Mouse (Mus musculus): ENCODE results near the gene Rab3gap2. TPM values are rescaled to one million over a fixed set of nuclear protein-coding genes. Genes with fewer than 3 reads are reported as not detected.

The Rab3gap2 gene
- polyA plus RNA-seq, 1 experiment from 2014 or later, result 24.0 TPM

DNA sequence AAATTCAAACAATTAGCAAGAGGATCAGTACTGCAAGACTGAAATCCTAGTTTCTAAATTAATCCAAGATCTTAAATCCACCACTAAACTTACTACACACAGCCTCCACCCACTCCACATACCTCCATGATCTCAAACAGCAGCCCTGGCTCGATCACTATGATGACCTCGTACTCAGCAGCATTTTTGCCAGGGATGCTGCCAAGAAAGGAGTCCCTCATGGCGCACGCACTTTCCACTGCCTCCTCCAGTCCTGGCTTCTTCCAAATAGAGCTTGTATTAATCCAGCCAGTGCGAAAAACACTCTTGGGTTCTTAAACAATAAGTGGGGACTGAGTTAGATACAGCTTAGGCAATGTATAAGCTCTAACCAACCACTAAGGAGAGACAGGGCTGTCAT lies 85.3 kb downstream of the Rab3gap2 start:
- H3K27ac ChIP-seq, result no peak overlapping the region
- no peaks in the 10 kb centered on the region; the same call in 1 of the 2 replicates for H3K4me1 ChIP-seq
- H3K36me3 ChIP-seq (replicated peaks), result peaks cover 65% of the 10 kb centered on the region
- no peaks in the 10 kb centered on the region for H3K9me3 ChIP-seq
- H3K9ac ChIP-seq, result no peak overlapping the region
- H3K4me2 ChIP-seq, result no peak overlapping the region
- WGBS, result 92% methylated on average over 5 of the region's 5 CpGs
- H3K27me3 ChIP-seq, result no peaks in the 10 kb centered on the region
- H3K4me3 ChIP-seq (replicated peaks), result no peak overlapping the region
- no peak for ATAC-seq (ENCODE audit: low FRiP score)

DNA sequence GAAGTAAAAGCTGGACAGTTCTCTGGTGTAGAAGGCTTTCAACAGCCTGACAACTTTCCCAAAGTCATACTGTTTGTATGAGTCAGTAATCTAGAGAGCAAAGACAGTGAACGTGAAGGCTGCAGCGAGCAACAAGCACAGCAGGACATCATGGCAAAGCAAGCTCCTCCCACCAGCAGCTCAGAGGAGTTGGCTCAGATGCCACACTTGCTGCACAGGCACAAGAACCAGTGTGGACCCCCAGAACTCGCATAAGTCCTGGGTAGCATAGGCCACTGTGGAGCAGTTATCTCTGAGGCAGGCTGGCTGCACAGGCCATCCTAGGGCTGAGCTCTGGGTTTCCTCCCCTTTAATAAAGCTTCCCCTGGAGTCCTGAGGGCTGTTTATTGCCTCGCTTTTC lies 87.4 kb downstream of the Rab3gap2 start:
- 75% methylated on average over 4 of the region's 4 CpGs for WGBS
- H3K36me3 ChIP-seq (replicated peaks), result peaks cover 66% of the 10 kb centered on the region
- H3K27me3 ChIP-seq, result no peaks in the 10 kb centered on the region
- no peak overlapping the region for H3K27ac ChIP-seq
- H3K9me3 ChIP-seq, result no peaks in the 10 kb centered on the region
- H3K9ac ChIP-seq, result no peak overlapping the region
- H3K4me2 ChIP-seq, result no peak overlapping the region
- ATAC-seq (ENCODE audit: low FRiP score), result no peak
- H3K4me1 ChIP-seq, result no peaks in the 10 kb centered on the region
- H3K4me3 ChIP-seq (replicated peaks), result no peak overlapping the region

DNA sequence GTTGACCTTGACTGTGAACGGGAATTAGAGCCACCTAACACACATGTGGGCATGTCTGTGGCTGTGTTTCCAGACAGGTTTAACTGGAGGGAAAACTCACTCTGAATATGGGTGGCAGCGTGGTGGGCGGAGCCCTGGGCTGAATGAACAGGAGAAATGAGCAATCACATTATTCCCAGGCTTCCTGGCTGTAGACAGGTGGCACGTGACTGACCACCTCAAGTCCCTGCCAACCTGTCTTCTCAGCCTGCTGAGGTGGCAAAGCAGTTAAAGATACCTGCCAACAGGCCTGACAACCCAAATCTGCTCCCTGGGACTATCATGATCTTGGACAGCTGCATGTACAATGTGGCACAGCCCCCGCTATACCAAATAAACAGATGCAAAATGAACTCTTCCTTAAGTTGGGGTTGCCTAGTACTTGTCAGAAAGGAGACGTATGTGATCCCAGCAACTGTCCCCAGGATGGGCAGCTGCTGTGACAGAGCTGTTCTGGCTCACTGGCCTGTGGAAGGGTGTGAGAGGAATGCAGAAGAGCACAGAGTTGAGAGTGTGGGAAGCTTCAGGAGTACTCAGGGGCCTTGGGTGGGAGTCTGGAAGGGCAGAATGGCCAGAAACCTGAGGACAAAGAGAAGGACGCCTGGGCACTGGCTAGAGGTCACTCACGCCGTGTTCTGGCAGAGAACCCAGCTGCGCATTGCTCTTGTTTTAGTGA lies 88.9 kb downstream of the Rab3gap2 start:
- Histone ChIP-seq H3K27me3 (no peaks in the 10 kb centered on the region), H3K36me3 (replicated peaks) (peaks cover 67% of the 10 kb centered on the region), H3K9me3 (no peaks in the 10 kb centered on the region), H3K4me1 (no peaks in the 10 kb centered on the region), H3K9ac (no peak overlapping the region), H3K4me3 (replicated peaks) (no peak overlapping the region), H3K27ac (no peak overlapping the region), H3K4me2 (no peak overlapping the region)
- 94% methylated on average over 10 of the region's 10 CpGs for WGBS
- no peak for ATAC-seq (ENCODE audit: low FRiP score)

DNA sequence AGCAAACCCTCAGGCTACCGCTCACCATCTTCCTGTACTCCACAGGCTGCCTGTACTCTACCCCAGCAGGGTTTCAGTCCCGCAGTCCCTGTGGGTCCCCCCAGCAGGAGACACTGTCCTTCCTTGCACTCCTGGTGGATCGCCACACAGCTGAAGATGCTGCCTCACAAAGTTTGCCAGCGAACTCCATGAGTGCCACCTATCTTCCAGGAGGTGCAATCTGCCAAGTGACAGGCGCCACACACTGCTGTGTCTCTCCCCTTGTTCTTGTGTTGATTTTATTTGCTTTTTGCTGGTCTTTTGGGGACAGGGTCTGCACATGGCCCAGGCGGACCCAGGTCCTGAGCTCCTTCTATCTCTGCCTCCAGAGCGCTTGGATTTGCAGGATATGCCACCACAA lies 92.9 kb downstream of the Rab3gap2 start:
- Histone ChIP-seq H3K9me3 (no peaks in the 10 kb centered on the region), H3K27me3 (no peaks in the 10 kb centered on the region), H3K9ac (no peak overlapping the region), H3K4me2 (no peak overlapping the region), H3K4me1 (no peaks in the 10 kb centered on the region), H3K4me3 (replicated peaks) (no peak overlapping the region), H3K36me3 (replicated peaks) (peaks cover 61% of the 10 kb centered on the region), H3K27ac (no peak overlapping the region)
- ATAC-seq (ENCODE audit: low FRiP score), result no peak
- 93% methylated on average over 7 of the region's 7 CpGs for WGBS

DNA sequence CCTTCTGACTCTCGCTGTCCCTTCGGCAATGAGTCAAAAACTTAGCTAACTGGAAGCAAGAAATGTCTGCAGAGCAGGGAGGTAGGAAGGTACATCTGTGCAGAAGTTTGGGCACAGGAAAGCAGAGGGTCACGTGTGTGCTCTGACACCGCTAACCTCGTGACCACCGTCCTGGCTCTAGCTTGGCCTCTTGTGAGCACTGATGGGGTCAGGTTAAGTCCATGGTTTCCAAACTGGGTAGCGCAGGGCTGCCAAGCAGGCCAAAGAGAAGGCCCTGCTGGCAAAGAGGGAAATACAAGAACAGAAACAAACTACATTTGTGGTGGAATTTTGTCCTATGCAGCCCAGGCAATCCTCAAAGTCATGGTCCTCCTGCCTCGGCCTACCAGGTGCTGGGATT lies 94.6 kb downstream of the Rab3gap2 start:
- WGBS, result 94% methylated on average over 8 of the region's 8 CpGs
- H3K4me2 ChIP-seq, result no peak overlapping the region
- no peaks in the 10 kb centered on the region for H3K4me1 ChIP-seq
- H3K27ac ChIP-seq, result no peak overlapping the region
- no peak overlapping the region for H3K9ac ChIP-seq
- no peak for ATAC-seq (ENCODE audit: low FRiP score)
- no peak overlapping the region for H3K4me3 ChIP-seq (replicated peaks)
- peaks cover 57% of the 10 kb centered on the region for H3K36me3 ChIP-seq (replicated peaks)
- no peaks in the 10 kb centered on the region for H3K27me3 ChIP-seq
- H3K9me3 ChIP-seq, result no peaks in the 10 kb centered on the region

DNA sequence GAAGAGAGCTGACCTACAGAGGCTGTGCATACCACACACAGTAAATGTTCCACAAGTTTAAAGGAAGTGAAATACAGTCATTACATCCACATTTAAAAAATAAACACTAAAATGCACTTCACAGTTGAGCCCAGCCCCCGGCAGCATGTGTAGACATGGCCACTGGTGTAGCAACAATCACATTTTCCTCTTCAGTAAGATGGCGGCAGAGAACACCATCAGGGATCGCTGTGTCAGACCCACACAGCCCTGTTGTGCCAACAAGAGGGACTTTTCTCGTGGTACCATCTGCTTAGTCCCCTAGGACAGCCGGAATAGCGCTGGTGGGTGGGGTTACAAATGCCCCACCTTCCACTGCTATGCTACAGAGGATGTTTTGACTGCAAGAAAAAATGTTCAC lies 98.9 kb downstream of the Rab3gap2 start:
- Histone ChIP-seq H3K4me1 (no peaks in the 10 kb centered on the region), H3K9me3 (no peaks in the 10 kb centered on the region), H3K9ac (no peak overlapping the region), H3K36me3 (replicated peaks) (peaks cover 38% of the 10 kb centered on the region), H3K4me3 (replicated peaks) (no peak overlapping the region), H3K27me3 (no peaks in the 10 kb centered on the region), H3K4me2 (no peak overlapping the region), H3K27ac (no peak overlapping the region)
- 88% methylated on average over 6 of the region's 6 CpGs for WGBS
- no peak for ATAC-seq (ENCODE audit: low FRiP score)

DNA sequence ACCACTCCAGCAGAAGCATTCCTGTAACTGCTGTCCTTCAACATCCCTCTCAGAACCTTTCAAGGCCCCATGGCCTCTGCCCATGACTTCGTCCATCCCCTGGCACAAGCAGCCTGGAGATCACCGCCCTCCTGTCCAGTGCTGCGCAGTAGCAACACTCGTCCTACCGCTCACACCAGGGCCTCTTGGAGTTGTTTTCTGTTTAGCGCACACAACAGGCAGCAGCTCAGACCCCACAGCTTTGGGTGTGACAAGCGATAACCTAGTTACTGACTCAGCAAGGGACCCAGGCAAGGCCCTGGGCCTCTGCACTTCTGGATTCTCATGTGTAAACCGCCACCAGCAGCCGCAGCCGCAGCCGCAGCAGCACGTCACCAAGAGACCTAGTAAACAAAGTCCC lies 102.9 kb downstream of the Rab3gap2 start:
- Histone ChIP-seq H3K27me3 (no peaks in the 10 kb centered on the region), H3K4me1 (no peaks in the 10 kb centered on the region), H3K27ac (no peak overlapping the region), H3K4me3 (replicated peaks) (no peak overlapping the region), H3K36me3 (replicated peaks) (peaks cover 39% of the 10 kb centered on the region), H3K9ac (no peak overlapping the region), H3K4me2 (no peak overlapping the region), H3K9me3 (no peaks in the 10 kb centered on the region)
- ATAC-seq (ENCODE audit: low FRiP score), result no peak
- 96% methylated on average over 12 of the region's 12 CpGs for WGBS

DNA sequence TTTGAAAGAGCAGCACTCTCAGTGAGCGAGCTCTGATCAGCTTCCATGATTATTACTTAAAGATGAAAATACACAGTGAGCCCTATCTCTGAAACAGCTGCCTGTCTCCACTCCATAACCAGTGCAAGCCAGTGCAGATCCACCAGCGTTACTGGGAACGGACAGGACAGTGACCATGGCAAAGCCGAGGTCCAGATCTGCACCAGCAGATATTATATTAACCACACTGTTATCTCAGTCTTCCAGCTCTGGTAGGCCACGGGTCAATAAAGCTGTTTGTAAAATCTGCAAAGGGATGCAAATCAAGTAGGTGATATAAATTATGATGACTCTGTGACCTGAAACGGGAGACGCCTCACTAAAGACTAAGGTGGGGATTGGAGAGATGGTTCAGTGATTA lies 103.7 kb downstream of the Rab3gap2 start:
- Histone ChIP-seq H3K4me1 (no peaks in the 10 kb centered on the region), H3K9ac (no peak overlapping the region), H3K36me3 (replicated peaks) (peaks cover 45% of the 10 kb centered on the region), H3K9me3 (no peaks in the 10 kb centered on the region), H3K27me3 (no peaks in the 10 kb centered on the region), H3K4me2 (no peak overlapping the region), H3K27ac (no peak overlapping the region), H3K4me3 (replicated peaks) (no peak overlapping the region)
- WGBS, result 94% methylated on average over 7 of the region's 7 CpGs
- ATAC-seq (ENCODE audit: low FRiP score), result no peak

DNA sequence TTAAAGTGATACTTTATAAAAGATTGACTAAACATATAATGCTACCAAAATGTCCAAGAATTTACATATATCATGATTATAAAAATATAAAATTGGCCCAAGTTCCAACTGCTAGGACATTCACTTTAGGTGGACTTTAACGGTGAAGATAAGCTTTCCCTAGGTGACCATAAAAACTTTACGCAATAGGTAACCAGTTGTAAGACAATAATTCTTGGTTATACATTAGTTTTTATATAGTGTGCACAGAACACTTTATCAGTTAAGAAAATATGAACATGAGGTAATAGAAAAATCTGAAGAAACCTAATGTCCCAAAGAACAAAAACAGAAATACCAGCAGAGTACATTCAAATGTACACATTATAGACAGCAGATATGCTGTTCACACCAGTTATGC lies 104.4 kb downstream of the Rab3gap2 start:
- H3K4me2 ChIP-seq, result no peak overlapping the region
- no peak overlapping the region for H3K9ac ChIP-seq
- no peaks in the 10 kb centered on the region for H3K27me3 ChIP-seq
- no peak for ATAC-seq (ENCODE audit: low FRiP score)
- H3K4me1 ChIP-seq, result no peaks in the 10 kb centered on the region
- 97% methylated on average over 2 of the region's 2 CpGs for WGBS
- no peaks in the 10 kb centered on the region for H3K9me3 ChIP-seq
- H3K36me3 ChIP-seq (replicated peaks), result peaks cover 44% of the 10 kb centered on the region
- H3K4me3 ChIP-seq (replicated peaks), result no peak overlapping the region
- H3K27ac ChIP-seq, result no peak overlapping the region

DNA sequence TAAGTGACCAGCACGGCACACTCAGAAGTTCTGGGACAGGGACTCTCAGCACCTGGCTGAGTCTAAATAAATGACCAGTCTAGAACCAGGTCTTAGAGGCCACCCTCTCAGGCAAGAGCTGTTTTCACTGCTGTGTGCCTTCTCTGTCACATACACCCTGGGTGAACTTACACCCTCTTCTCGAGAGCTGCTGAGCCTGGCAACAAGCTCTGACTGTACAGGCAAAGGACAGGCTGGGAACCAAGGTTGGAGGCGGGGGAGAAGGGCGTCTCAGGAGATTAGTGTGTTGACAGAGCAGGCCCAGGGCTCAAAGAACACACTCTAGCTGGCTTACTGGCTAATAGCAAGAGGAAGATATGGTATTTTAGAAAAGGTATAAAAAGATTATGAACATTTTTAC lies 105.0 kb downstream of the Rab3gap2 start:
- Histone ChIP-seq H3K9ac (no peak overlapping the region), H3K27me3 (no peaks in the 10 kb centered on the region), H3K27ac (no peak overlapping the region), H3K4me1 (no peaks in the 10 kb centered on the region), H3K4me2 (no peak overlapping the region), H3K4me3 (replicated peaks) (no peak overlapping the region), H3K36me3 (replicated peaks) (peaks cover 47% of the 10 kb centered on the region), H3K9me3 (no peaks in the 10 kb centered on the region)
- no peak for ATAC-seq (ENCODE audit: low FRiP score)
- 89% methylated on average over 4 of the region's 4 CpGs for WGBS

DNA sequence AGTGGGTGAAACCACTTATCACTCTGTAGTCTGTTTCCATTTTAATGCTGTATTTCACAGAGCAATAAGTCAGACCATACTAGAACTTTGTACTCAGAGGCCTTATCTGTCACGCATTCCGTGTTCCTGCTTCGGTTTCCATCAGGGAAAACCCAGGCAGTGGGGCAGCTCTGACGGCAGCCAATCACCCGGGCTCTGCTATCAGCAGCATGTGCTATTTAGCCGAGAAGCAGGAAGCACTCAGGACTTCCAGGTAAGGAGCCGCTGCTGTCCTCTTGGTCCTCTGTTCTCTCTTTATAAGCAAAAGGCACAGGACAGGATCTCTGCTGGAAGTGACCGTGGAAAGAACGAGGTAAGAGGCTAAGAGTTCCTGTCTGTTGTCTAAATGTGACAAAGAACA lies 108.0 kb downstream of the Rab3gap2 start:
- H3K4me1 ChIP-seq, result no peaks in the 10 kb centered on the region
- H3K4me2 ChIP-seq, result no peak overlapping the region
- no peak overlapping the region for H3K9ac ChIP-seq
- WGBS, result 95% methylated on average over 9 of the region's 9 CpGs
- peaks cover 59% of the 10 kb centered on the region for H3K36me3 ChIP-seq (replicated peaks)
- no peak overlapping the region for H3K27ac ChIP-seq
- ATAC-seq (ENCODE audit: low FRiP score), result no peak
- H3K4me3 ChIP-seq (replicated peaks), result no peak overlapping the region
- H3K9me3 ChIP-seq, result no peaks in the 10 kb centered on the region
- no peaks in the 10 kb centered on the region for H3K27me3 ChIP-seq

DNA sequence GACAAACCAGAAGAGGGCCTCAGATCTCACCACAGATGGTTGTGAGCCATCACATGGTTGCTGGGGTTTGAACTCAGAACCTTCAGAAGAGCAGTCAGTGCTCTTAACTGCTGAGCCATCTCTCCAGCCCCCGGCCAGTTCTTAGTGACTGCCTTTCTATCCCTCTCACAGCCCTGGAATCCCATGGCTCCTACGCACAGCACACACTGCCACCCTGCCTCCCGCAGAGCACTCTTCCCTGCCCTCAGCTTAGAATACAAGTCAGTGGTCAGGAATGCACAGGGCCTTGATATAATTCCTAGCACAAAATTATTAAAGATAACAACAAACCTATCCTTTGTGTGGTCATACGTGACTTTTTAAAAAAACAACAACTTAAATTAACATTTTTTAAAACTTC lies 110.6 kb downstream of the Rab3gap2 start:
- no peak for ATAC-seq (ENCODE audit: low FRiP score)
- H3K9me3 ChIP-seq, result no peaks in the 10 kb centered on the region
- H3K27ac ChIP-seq, result no peak overlapping the region
- no peak overlapping the region for H3K4me3 ChIP-seq (replicated peaks)
- H3K4me2 ChIP-seq, result no peak overlapping the region
- 95% methylated on average over 4 of the region's 4 CpGs for WGBS
- no peaks in the 10 kb centered on the region for H3K4me1 ChIP-seq
- no peaks in the 10 kb centered on the region for H3K27me3 ChIP-seq
- H3K36me3 ChIP-seq (replicated peaks), result peaks cover 64% of the 10 kb centered on the region
- no peak overlapping the region for H3K9ac ChIP-seq

DNA sequence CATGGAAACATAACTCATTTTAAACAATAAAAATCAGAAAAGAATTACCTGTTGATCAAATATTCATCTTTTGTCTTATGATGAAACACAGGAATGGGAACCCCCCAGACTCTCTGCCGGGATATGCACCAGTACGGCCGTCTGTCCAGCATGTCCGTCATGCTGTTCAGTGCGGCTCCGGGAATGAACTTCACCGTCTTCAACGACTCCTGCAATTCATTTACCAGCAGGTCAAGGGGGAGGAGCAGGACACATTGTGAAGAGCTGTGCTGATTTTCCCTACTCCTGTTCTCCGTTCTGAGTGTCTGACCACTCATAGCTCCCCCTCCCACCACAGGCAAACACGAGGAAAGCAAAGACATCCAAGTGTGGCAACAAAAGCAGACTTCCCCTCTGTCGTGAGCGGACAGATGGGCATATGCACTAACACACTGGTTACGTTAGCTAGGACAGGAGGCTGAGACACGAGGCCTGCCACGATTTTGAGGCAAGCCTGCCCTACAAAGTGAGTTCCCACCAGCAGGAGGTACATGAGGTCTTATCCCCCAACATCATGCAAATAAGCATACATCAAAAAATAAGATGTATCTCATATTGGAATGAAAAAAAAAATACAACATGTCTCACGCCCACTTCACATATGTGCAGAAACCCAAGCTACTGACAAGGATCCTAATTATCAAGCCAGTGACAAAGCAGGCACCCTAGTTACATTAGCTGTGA lies 112.1 kb downstream of the Rab3gap2 start:
- ATAC-seq (ENCODE audit: low FRiP score), result no peak
- Histone ChIP-seq H3K9me3 (no peaks in the 10 kb centered on the region), H3K27ac (no peak overlapping the region), H3K4me2 (no peak overlapping the region), H3K4me1 (no peaks in the 10 kb centered on the region), H3K27me3 (no peaks in the 10 kb centered on the region), H3K36me3 (replicated peaks) (peaks cover 74% of the 10 kb centered on the region), H3K9ac (no peak overlapping the region), H3K4me3 (replicated peaks) (no peak overlapping the region)
- WGBS, result 93% methylated on average over 16 of the region's 16 CpGs
